Mouse (Mus musculus) urinary bladder, postnatal 10 days (tissue): ENCODE data around the gene Bicral.

Experiments used
- DNase-seq: peaks from one replicate; pipeline ENCODE4 v3.0.0; 2022; ENCODE audit warnings: low spot score

Gene Bicral

DNA sequence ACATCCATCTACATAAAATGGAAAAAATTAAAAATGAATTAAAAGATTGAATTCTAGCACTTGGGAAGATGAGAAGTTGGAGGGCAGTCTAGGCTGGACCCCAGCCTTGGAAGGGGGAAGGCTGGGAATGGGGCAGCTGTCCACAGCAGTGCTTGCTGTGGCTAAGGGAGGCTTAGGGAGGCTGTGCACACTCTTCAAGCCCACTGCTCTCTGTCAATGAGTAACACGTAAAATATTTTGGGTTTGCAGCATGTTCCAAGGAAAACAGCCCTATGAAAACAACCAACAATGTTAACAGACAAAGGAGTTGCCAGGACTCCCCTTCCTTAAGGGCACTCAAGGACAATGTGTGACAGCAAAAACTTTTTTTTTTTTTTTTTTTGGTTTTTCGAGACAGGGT lies 15.3 kb downstream of the Bicral start:
- no peak for DNase-seq

DNA sequence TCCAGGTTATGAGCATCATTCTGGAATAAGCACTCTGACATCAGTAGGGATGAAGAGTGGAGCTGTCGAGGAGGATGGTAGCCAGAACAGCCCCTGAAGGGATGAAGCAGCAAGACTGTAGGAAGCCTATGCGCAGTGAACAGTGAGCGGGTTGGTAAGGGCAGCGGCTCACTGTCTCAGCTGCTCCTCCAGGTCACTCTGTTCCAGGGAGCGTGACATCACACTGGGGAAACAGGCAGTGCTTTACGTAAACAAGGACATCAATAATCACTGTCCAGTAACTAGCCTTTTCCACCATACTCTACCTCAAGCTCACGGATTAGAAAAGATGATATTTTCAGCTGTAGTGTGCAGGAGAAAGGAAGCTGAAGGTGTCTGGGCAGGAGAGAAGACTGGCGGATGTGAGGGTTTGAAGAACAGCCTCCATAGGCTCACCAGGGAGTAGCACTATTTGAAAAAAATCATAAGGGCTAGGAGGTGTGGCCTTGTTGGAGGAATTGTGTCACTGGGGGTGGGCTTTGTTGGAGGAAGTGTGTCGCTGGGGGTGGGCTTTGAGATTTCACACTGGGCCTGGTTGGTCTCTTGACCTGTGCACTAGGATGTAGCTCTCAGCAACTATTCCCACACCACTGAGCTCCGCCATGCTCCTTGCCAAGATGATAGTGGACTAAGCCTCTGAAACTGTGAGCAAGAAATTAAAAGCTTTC lies 17.8 kb downstream of the Bicral start:
- DNase-seq: no peak

DNA sequence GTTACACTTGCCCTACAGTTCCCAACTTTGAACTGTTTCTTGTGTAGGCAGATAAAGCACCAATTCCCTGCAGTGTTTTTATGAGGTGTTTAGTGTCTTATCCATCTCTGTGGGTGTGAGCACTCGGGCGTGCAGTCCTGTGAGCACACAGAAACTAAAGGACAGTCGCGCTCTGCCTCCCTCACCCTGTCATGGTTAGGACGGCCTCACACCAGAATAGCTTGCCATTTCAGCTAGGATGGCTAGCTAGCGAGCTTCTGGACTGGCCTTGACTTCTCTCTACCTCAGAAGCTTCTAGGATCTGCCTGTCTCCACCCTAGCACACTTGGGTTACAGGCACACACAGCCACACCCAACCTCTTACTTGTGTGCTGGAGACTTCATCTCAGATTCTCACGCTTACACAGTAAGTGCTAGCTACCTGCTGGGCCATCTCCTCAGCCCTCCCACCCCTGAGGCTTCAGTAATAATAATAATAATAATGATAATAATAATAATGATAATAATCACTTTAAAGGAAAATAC lies 19.8 kb downstream of the Bicral start:
- DNase-seq: no peak

DNA sequence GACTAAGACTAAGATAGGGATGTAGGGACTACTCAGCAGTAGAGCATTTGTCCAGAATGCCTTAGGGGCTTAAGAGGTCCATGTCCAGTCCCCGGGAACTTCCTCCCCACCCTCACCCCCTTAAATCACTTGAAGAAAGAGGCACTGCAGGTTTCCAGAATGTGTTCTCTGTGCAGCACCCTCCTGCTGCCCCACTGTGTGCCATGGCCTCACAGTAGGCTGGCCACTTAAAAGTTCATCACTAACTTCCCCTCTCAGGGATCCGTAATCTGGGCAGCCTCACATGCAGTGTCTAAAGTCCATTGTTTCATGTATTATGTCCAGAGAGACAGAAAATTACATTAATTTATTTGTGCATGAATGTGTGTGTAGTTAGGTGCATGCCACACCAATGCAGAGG lies 20.4 kb downstream of the Bicral start:
- no peak for DNase-seq

DNA sequence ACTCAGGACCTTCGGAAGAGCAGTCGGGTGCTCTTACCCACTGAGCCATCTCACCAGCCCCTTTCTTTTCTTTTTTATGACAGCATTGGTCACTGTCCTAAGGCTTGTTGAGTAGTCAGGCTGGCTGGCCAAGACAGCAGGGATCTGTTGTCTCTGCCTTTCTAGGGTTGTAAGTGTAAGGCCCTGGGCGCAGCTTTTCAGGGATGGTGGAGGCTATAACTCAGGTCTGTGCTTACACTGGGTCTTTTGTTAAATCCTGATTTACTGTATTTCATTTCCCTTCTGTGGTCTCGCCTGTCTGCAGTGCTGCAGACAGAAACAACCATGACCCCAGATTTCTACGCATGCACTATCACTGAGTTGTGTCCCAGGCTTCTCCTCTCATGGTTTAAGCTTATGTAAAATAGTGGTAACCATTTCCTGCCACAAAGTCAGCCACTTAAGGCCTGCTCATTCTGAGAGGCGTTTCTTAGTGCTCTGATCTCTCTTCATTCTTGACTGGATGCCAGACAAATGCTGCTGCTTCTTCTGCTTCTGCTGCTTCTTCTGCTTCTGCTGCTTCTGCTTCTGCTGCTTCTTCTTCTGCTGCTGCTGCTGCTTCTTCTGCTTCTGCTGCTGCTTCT lies 23.1 kb downstream of the Bicral start:
- DNase-seq: no peak

DNA sequence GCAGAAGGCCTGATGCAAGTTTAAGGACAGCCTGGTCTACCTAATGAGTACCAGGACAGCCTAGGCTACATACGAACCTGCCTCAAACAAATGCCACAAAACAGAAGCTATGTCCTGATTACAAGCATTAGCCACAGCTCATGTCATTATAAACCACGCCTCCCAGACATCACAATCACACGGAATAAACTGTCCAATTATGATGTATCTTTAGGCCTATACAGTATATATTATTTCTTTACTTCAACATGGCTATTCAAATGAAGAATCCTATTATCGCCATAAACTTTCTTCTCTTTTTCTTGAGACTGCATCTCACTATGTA lies 25.3 kb downstream of the Bicral start:
- no peak for DNase-seq

DNA sequence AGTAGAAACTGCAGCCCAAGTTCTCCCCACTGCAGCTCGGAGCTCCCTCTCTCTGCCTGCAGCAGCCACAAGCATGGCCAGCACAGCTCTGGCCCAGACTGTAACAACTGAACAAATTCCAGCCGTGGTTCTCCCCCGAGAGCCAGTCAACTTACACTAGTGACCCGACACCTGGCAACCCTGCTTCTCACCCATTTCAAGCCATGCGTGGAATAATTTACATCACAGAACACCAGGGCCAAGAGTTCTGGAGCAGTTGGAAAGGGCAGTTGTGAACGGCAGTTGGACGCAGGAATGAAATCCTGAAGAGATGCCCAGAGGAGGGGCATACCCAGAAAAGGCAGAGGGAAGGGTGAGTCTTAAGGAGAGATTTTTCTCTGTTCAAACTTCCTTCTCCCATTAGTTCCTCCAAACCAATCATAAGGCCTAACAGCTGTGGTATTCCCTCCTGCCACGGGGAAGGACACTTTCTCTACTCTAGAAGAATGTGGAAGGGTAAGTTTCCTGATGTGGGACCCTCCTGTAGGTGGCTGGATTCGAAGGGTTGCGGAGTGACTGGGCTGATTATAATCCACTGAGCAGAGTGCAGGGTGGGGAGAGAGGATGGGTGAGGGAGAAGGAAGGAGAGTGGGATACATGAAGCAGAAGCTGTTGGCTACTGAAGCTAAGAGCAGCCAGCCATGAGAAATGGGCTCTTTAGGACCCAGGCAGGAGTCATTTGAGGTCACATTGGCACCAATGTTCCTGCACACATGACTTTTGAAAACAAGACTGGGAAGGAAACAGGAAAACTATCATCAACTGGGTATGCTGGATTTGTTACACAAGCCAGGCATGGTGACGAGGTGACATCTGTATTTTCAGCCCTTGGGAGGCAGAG lies 25.9 kb downstream of the Bicral start:
- no peak for DNase-seq

DNA sequence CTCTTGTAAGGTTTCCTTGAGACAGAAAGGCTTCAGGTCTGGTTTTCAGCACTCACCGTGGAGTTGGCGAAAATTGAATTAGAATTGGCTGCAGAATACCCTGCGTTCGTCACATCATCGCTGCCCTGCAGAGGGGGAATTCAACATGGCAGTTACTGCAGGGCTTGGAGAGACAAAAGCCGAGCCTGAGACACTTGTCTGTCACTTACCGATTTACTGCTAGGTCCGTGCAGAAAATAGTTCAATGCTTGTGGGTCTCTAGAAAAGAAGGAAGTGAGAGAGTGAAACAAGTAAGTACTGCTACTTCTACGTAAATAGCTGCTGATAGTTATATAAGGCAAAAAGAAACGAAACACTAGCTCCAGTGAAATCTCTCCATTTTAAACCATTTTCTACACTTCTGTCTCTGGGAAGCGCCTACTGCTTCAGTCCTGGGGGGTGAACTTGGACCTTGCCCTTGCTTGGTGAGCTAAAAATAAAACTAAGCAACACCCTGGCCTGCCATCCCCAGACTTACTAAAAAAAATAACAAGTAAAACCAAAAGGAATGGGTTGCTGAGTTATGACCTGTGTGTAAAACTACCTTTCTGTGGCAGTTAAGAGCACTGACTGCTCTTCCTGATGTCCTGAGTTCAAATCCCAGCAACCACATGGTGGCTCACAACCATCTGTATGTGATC lies 28.3 kb downstream of the Bicral start:
- DNase-seq: no peak

DNA sequence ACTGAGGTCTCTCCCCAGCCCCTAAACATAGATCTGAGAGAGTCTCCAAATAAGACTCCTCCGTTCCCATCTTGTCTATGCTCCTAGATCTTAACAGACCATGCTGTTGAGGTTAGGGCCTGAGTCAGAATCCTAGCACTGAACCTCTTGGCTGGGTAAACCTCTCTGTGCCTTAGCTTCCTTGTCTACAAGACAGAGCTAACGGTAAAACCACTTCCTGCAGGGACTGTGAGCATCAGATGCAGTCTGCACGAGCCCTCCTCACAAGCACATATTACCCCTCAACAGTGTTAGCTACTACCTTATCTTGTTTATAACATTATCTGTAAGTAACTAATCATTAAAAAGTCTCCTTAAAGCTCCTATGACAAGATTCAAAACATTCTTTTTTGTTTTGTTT lies 29.3 kb downstream of the Bicral start:
- DNase-seq: no peak

DNA sequence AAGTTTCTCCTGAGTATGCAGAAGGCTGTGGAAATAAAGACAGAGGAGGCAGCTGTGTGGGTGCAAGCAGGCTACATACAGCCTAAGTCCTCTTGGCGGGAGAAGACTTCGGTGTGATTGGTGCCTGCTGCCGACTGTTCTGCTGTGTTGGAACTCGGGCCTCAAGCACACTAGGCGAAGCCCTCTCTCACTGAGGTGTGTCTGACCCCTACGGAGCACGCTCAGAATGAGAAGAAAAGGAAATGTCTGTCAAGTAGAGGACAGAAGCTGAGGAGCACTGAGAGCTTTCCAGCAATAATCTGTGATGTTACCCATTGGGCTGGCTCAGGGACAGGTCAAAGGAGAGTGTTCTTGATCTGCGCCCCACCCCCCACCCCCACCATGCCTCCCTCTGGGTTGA lies 35.2 kb downstream of the Bicral start:
- DNase-seq: no peak

DNA sequence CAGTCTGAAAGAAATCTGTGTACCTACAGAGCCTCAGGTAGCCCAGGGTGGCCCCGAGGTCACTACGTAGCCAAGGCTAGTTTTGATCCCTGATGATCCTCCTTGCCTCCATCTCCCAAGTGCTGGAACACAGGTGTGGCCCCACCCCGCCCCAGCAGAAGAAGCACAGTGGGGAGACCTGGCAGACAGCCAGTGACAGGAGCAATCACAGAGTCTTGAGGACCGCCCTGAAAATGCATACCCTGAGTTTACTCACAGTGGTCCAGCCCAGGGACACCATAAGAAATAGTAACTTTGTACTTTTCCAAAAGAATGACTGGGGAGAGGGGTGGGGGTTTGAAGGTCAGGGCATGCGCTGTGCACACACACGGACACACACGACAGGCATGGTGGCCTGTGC lies 37.7 kb downstream of the Bicral start:
- no peak for DNase-seq

DNA sequence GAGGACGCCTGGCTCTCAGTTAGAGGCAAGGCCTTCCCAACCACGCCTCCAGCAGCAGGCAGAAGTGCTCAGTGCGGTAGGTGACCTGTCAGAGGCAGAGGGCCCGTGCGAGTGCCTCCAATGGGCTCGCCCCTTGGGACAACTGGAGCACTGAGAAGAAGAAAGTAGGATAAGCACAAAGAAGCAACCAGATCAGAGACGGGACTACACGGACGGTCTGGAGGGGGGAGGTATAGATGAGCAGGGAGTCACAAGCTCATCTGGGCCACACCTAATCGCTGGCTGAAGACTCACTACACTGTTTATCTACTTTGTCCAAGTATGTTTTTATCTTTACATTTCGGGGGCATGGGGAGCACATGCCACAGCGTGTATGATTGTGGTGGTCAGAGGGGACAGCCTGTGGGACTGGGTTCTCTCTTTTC lies 40.5 kb downstream of the Bicral start:
- no peak for DNase-seq

DNA sequence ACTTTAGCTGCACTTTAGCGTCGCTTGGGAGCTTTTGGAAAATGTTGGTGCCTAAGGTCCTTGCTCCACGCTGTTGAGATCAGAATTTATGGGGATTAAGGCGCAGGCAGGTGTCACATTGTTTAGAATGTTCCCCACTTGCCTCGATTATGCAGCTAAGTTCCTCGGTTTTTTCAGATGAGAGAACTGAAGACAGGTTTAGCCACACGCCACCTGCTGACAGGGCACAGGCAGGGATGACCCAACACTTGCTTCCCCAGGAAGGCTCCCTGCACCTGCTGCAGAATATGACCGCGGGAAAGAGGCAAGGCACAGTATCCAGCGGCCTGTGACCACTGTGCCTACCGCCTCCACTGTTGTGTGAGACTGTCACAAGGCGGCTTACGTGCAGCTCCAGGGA lies 42.0 kb downstream of the Bicral start:
- DNase-seq: no peak

DNA sequence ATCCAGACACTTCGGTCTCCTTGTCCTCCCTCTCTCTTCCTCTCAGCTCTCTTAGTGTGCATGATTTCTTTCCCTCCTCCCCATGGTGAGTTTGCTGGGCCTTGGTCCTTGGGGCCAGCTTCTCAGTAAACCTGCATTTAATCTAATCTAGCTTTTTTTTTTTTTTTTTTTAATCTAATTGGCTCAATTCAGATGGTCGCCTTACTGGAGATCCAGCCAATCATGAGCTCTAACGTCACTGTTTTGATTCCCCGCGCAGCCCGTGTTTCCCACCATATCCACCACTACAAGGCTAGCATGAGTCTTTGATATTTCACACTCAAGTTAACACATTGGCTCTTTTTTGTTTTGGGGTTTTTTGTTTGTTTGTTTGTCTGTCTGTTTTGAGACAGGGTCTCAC lies 43.8 kb downstream of the Bicral start:
- DNase-seq: no peak

DNA sequence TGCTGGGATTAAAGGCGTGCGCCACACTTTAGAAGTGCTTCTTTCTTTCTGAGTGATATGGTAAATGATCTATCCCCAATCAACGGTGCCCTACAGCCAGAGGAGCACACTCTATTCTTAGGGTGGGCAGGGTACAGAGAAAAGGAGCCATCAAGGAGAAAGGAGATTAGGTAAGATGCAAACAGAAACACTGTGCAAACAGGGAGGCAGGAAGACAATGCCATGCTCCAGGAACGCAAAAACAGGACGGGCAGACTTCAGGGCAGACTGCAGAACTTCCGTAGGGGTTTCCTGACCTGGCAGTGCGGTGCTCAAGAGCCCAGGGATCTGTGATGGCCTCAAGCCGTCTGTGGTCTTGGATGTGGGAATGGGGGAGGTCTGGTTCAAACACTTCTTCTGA lies 44.6 kb downstream of the Bicral start:
- DNase-seq: no peak

DNA sequence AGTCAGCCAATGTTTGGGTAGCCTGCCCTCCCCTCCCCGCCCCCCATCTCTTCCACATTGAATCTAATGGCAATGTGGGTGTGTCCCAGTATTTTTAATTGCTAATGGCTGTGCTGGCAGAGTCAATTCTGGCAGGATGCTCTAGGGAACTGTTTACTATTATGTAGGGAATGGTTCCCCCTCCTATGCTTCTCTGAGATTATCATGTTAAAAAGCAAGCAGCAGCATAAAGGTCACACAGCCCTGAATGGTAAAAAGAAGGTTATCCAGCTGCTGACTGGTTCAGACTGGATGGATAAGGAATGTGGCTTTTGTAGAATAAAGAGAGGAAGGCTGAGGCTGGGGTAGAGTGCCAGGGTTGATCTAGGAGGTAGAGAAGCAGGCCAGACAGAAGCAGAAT lies 45.8 kb downstream of the Bicral start:
- DNase-seq: no peak

DNA sequence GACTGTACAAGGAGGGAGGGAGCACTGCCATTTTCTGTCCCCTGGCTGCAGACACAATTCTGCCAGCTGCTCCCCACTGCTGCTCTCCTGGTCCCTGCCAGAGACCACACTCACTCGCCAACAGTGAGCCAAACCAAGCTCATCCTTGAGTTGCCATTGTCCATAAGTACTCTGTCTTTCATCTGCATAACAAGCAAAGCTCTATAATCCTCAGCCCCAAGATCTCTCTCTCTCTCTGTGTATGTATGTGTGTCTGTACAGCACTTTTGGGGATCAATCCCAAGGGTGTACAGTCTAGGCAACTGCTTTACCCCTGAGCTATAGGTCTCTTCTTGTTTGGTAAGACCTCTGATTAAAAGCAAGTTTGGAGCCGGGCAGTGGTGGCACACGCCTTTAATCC lies 47.6 kb downstream of the Bicral start:
- DNase-seq: no peak

DNA sequence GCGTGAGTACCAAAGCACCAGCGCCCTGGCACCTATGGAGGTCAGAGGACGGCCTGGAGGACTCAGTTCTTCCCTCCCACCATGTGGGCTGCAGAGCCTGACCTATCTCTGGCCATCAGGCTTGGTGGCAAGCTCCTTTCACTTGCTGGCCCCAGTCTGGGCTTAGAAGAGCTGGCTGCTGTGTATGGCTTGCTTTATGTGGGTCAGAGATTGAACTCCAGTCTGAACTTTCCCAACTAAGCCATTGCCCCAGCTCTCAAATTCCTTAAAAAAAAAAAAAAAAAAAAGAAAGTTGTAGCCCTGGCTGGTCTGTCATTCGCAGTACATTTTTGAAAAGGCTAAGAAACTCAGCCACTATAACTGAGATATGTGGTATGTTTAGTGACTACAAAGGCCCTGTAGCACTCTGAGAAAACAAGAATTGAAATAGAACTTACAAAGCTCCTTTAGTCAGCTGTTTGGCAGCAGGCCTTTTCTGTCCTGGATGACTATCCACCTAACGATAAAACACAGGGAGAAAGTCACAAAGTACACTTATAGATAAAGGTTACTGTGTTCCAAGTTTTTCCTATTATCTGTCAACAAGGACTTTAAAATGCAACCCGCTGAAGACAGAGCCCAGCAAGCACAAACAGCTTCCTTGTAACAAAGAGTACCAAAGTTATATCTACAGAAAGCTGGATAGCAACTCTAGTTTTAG lies 49.0 kb downstream of the Bicral start:
- no peak for DNase-seq

DNA sequence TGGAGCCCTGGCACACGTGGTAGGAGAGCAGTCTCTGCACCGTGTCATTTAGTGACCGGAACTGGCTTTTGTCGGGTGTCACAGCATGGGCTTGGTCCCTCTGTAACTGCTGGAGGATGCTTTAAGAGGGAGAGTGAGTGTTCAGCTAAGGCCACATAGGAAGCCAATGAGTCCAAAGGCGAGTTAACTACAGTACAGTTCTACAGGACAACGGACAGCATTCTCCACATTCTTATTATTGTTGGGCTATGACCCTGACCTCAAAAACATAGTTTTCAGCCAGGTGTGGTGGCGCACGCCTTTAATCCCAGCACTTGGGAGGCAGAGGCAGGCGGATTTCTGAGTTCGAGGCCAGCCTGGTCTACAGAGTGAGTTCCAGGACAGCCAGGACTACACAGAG lies 49.9 kb downstream of the Bicral start:
- DNase-seq: no peak

DNA sequence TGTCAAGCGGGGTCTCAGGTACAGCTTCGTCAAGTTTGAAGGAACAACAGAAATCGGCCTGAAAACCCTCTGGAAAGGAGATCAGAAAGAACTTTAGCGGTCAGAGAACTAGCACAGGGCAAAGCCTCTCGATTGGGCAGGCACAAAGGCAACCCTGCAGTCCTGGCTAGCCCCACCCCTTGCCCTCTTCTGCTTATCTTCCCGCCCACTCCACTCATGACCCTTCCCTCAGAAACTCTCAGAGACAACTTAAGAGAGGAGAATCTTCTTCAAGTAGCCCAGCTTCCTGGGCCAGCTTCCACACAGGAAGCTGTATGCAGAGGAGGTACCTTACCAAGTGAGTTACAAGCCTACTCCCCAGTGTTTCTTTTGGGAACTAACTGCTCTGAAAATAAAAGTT lies 56.5 kb downstream of the Bicral start:
- no peak for DNase-seq

DNA sequence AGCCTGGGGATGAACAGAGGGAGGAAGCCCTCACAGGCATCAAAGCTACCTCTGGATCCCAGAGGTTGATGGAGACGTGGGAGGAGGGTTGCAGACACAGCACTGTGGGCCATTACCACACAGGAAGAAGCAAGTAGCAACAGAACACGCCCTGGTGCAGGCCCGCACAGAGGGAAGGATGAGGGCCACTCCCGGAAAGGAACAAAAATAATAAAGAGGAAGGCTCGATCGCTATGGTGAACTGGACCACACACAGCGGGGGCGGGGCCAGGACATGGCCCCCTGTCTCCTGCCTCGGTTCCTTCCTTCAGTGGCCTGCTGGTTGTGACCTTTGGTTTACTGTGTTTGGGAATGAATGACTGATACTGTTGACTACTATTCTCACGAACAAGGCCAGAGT lies 58.6 kb downstream of the Bicral start:
- no peak for DNase-seq

DNA sequence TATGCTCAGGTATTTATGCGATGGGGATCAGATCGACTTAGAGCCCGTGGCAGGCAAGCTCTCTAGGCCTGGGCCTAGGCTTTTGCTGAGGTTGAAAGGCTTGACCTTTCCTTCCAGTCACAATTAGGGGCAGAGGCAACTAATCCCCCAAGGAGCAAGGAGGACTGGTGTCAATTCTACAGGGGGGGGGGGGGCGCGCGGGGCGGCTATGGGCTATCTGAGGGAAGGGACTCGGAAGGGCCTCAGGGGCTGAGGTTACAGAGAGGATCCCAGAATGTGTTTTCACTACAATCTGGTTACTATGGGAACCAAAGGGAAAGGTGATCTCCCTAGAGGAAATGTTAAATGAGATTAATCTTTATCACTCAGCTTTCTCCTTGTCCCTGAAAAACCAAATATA lies 60.9 kb downstream of the Bicral start:
- DNase-seq: no peak
